ENCODE assay signal across 10 mouse cellular contexts in the genomic region with DNA sequence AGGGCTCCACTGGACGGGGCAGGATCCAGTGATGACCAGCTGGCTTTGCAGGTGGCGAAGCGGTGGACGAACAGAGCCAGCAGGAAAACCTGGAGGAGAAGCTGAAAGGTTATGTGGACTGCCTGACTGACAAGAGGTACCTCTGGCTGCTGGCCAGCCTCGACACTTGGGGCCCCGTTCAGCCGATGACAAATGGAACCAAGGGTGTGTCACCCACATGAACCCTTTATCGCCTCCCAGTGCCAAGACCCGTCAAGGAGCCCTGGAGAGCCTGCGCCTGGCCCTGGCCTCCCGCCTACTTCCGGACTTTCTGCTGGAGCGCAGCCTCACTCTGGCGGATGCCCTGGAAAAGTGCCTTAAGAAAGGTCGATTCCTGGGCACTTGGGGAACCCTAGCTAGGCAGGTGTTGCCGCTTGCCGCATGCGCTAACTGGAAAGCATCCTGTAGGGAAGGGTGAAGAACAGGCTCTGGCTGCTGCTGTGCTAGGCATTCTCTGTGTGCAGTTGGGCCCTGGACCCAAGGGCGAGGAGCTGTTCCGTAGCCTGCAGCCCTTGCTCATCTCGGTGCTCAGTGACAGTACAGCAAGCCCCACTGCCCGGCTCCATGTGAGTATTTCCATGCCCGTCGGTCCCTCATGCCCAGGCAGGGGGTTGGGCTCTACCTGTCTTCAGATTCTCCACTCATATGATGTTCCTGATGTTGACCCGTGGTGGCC. TPM values are rescaled to one million over a fixed set of nuclear protein-coding genes. Genes with fewer than 3 reads are reported as not detected.
DNase-seq lines count a peak whose midpoint lies in the region; ATAC-seq lines count a peak whose summit lies in the region.
"Had no signal": no experiment of that assay in that cellular context is flagged by ENCODE, and none has a peak within 500 bp of the region (broad histone marks: within the 10 kb centered on the region; RNA-seq: fewer than 3 reads in every experiment).

No protein-coding gene starts in this region.

- peaks cover 82% of the 10 kb centered on the region for H3K36me3 ChIP-seq in erythroblast, embryonic 14.5 days (ENCODE audit: control insufficient read depth)
- peaks cover 48% of the 10 kb centered on the region for H3K36me3 ChIP-seq in forebrain, embryonic 13.5 days (ENCODE audit: poor library complexity, severe bottlenecking)

- no peak overlapping the region for H3K27ac ChIP-seq in forebrain, embryonic 13.5 days
- H3K27ac ChIP-seq: neural tube, embryonic 12.5 days had no signal

- no peaks in the 10 kb centered on the region; the same call in 1 of the 2 replicates for H3K27me3 ChIP-seq in erythroblast, embryonic 14.5 days (ENCODE audit: control insufficient read depth)
- no peaks in the 10 kb centered on the region for H3K27me3 ChIP-seq in forebrain, embryonic 13.5 days
- H3K27me3 ChIP-seq: neural tube, embryonic 12.5 days had no signal

- ATAC-seq in forebrain, embryonic 13.5 days = no peak

- H3K4me3 ChIP-seq in erythroblast, embryonic 14.5 days (replicated peaks) = peak overlapping the region; percentile 78
- no peak overlapping the region for H3K4me3 ChIP-seq in forebrain, embryonic 13.5 days
- H3K4me3 ChIP-seq: neural tube, embryonic 12.5 days had no signal

- DNase-seq in ZHBTc4 (ENCODE audit: low read depth, low spot score) = peak; percentile 71
- DNase-seq in kidney, postnatal 10 days = peak; percentile 55
- DNase-seq in lung, postnatal 4 days = peak; percentile 78 to 90
- DNase-seq in right cerebral cortex, adult 2 months (ENCODE audit: low spot score in 2 of 2) = no peak
- DNase-seq in T-cell, adult 2 months (ENCODE audit: low spot score) = no peak
- DNase-seq: adrenal gland, adult 8-10 months; layer of hippocampus, postnatal 36 days had no signal

- no peak overlapping the region for H3K9ac ChIP-seq in forebrain, embryonic 13.5 days
- H3K9ac ChIP-seq: neural tube, embryonic 12.5 days had no signal

- H3K9me3 ChIP-seq in erythroblast, embryonic 14.5 days (ENCODE audit: control insufficient read depth, low read length) = no peaks in the 10 kb centered on the region
- no peaks in the 10 kb centered on the region for H3K9me3 ChIP-seq in forebrain, embryonic 13.5 days (replicated peaks)
- H3K9me3 ChIP-seq: neural tube, embryonic 12.5 days had no signal

- peaks cover 71% of the 10 kb centered on the region for H3K4me1 ChIP-seq in erythroblast, embryonic 14.5 days (ENCODE audit: control insufficient read depth)
- H3K4me1 ChIP-seq in forebrain, embryonic 13.5 days = peaks cover 15% of the 10 kb centered on the region

- no peak overlapping the region for H3K4me2 ChIP-seq in forebrain, embryonic 13.5 days
- H3K4me2 ChIP-seq: neural tube, embryonic 12.5 days had no signal

- 91% methylated on average over 25 of the region's 25 CpGs for WGBS in forebrain, embryonic 13.5 days

RNA-seq across cellular contexts. Expression of a gene that starts 2.8 kb away (rescaled TPM):
- 79.9 and 91.3 TPM in 2 replicates for polyA plus RNA-seq in erythroblast, embryonic 14.5 days (2012)
- polyA plus RNA-seq in forebrain, embryonic 13.5 days (2015; fragmentation: Nextera tagmentation; extraction: Ambion mirVana) = 15.4 and 20.8 TPM in 2 replicates

RNA-seq across cellular contexts. Expression of a gene that starts 9.6 kb away (rescaled TPM):
- 0.34 TPM in 1 of 2 replicates, not detected in the other for polyA plus RNA-seq in erythroblast, embryonic 14.5 days (2012)
- 1.1 and 1.5 TPM in 2 replicates for polyA plus RNA-seq in forebrain, embryonic 13.5 days (2015; fragmentation: Nextera tagmentation; extraction: Ambion mirVana)

RNA-seq across cellular contexts. Expression of a gene that starts 11.5 kb away (rescaled TPM):
- polyA plus RNA-seq in erythroblast, embryonic 14.5 days (2012) = 10.1 and 11.4 TPM in 2 replicates
- polyA plus RNA-seq in forebrain, embryonic 13.5 days (2015; fragmentation: Nextera tagmentation; extraction: Ambion mirVana) = 14.5 and 17.9 TPM in 2 replicates

RNA-seq across cellular contexts. Expression of a gene that starts 13.5 kb away (rescaled TPM):
- polyA plus RNA-seq in erythroblast, embryonic 14.5 days (2012) = 0.53 and 0.54 TPM in 2 replicates
- polyA plus RNA-seq in forebrain, embryonic 13.5 days (2015; fragmentation: Nextera tagmentation; extraction: Ambion mirVana) = 8.4 and 8.5 TPM in 2 replicates

RNA-seq across cellular contexts. Expression of a gene that starts 18.8 kb away (rescaled TPM):
- not detected in 2 replicates for polyA plus RNA-seq in erythroblast, embryonic 14.5 days (2012)
- polyA plus RNA-seq in forebrain, embryonic 13.5 days (2015; fragmentation: Nextera tagmentation; extraction: Ambion mirVana) = 1.8 and 2.0 TPM in 2 replicates

Comparison
In these comparisons a context has a peak if more than half of its experiments do, and no peak if none do; other contexts are left out.
1. DNase-seq: peak in ZHBTc4 (single experiment), kidney, postnatal 10 days (single experiment) and lung, postnatal 4 days (2 of 2); none in right cerebral cortex, adult 2 months (0 of 2) and T-cell, adult 2 months (single experiment).